Mouse (Mus musculus) small intestine, adult 2 months (tissue): ENCODE measurements around the gene Mylk3.

Source experiments
- CTCF ChIP-seq: fragments of 200-500 bp; IDR thresholded peaks from 2 replicates; pipeline ENCODE4 v1.5.1; 2012; ENCODE audit warnings: low read depth, mild to moderate bottlenecking, control low read depth, inconsistent platforms, low read length, moderate library complexity, mixed read lengths; ENCODE audit not compliant: insufficient replicate concordance, insufficient read length; ENCODE audit errors: extremely low read depth
- POLR2A ChIP-seq: fragments of 200-500 bp; IDR thresholded peaks from 2 replicates; pipeline ENCODE4 v1.6.1; 2012; ENCODE audit warnings: low read depth, mild to moderate bottlenecking, control low read depth, inconsistent platforms, low read length, moderate library complexity

DNA sequence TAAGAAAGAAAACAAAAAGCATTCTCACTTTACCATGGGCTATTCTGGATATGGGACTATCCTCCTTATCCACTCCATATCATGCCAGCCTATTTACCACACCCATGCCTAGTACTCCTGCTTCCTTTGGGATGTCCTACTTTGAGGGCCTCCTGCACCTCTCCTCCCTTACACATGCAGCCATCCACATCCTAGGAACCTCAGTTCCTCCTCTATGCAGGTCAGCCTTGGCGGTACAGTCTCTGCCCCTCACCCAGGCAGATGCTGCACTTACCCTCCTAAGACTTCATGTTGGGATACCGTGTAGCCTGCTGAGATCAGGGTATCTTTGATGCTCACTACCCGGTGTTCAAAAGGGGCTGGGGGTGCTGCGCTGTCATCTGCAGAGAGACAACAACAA lies 32.9 kb downstream of the Mylk3 start:
- no peak for TF ChIP-seq POLR2A
- no peak for TF ChIP-seq CTCF
